Mouse (Mus musculus) retina, adult 2 months (tissue): ENCODE measurements around the gene Ube2l6.
"Not testable (repeated sequence)": the region's sequence is repeated elsewhere in the genome, so short reads cannot be mapped to it uniquely, and the experiment has no call there.

ENCODE experiments used
- DNase-seq: peaks from one replicate; pipeline ENCODE4 v3.0.0-alpha.2; 2012; ENCODE audit warnings: low read depth, low spot score

The Ube2l6 gene

DNA sequence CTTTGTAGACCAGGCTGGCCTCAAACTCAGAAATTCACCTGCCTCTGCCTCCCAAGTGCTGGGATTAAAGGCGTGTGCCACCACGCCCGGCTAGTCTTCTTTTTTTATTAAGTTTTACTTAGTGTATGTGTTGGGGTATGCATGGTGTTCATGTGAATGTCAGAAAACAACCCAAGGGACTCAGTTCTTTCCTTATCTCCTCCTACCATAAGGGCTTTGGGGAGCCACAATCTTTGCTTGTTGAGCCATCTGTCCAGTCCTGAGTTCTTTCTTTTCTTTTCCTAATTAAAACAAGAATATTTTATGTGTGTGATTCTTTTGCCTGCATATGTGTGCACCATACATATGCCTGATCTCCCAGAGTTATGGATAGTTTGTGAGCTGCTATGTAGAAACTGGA is 5.5 kb upstream of the Ube2l6 start:
- no peak for DNase-seq

DNA sequence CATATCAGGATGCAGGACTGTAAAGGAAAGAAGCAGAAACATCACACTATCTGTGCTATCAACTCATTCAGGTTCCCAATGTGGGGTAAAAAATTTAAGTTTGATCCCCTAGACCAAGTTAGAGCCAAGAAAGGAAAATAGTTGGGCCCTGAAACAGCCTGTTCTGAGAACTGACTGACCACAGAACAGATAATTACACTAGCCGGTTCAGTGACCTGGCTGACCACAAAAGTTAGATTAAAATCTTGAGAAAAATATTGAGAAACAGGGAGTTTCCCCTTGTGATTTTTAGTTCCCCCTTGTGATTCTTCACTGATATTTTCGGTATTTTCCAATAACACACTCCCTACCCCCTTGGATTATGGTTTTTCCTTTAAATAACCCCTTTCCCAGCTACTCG is 4.8 kb upstream of the Ube2l6 start:
- no peak for DNase-seq

DNA sequence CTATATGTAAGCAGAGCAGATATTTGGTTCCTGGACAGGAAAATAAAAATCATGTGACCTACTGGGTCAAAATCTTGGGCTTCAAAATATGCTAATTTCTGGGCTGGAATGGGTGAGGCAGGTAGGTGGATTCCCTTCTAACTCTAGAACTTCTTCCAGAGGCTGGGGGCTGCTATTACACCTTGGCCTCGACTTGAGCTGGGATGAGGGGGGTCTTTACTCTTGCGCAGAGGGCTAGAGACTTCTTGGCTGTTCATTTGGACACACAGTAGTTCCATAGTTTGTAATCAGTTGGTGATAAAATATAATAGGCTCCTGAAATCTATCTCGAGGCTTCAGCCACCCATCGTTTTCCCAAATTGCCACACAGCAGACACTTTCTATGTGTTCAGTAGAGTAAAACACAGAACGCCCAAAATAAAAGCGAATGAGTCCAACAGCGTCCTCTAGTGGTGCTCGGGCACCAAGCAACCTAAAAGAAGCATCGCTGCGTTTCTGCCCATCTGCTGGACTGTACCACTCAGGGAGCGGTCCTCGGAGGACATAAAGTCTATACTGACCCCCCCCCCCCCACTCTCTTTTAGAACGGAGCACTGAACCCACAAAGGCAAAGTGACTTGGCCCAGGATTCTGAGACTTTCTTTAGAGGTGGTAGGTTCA is 665 bp upstream of the Ube2l6 start:
- no peak for DNase-seq

DNA sequence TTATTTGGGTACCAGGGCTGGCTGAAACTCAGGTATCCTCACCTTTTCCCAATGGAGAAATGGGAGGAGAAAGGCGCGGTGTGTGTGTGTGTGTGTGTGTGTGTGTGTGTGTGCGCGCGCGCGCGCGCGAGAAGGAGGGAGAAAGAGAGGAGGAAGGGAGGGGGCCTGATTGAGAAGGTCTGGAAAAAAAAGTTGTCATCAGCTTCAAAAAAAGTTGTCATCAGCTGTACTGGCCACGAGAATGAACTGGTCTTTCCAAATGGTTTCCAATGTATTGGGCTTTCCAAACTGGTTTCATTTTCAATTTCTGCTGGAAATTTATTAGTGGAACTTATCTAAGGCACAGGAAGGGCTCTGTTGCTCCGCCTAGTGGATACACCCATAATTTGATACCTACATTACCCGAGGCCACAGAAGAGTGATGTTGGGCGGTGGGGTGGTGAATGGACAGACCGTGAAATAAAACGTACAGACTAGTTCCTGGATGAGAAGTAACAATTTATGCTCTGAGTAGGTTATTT is 473 bp downstream of the Ube2l6 start:
- DNase-seq: no peak

DNA sequence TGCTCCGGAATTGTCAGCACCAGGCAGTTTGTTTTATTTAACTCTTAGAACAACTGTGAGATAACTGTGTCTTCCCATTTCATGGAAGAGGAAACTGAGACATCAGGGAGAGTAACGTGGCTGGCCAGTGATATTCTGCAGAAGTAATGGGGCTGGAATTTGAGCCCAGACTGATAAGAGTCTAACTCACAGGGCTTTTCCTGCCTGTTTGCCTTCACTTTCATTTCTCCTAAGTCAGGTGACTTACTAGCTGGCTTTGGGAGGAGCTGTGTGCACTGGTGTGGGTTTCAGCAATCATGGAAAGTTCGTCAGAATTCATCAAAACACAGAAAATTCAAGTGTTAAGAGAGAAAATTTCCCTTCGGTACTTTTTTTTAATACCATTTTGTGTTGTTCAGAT is 1.7 kb downstream of the Ube2l6 start:
- DNase-seq: no peak

DNA sequence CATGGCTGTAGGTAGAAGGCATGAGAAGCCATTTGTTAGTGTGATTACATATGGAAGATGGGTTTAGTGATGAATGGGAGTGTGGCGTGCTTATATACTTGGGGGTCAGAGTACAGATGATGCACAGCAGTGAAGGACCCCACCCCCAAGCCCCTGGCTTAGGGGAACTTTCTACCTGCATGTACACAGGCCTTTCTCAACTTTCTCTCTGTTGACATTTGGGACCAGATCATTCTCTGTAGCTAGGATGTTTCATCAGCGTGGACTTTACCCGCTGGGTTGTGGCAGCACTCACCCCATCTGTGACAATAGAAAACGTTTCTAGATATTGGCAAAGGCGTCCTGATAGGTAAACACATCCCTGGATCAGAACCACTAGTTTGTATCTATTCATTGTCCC is 2.6 kb downstream of the Ube2l6 start:
- DNase-seq: not testable (repeated sequence)

DNA sequence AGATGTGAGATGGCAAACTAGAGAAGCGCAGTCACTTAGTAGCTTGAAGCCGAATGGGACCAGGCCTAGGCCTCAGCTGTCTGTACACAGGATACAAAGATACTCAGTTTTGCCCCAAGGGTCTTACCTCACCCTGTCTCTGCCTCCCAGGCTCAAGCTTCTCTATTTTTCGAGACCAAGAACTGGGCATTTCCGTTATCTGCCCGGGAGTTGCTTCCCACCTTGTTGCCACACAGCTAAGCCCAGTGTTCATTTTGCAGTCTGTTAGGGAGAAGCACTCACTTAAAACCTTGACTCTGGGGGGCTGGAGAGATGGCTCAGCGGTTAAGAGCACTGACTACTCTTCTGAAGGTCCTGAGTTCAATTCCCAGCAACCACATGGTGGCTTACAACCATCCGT is 5.3 kb downstream of the Ube2l6 start:
- no peak for DNase-seq

DNA sequence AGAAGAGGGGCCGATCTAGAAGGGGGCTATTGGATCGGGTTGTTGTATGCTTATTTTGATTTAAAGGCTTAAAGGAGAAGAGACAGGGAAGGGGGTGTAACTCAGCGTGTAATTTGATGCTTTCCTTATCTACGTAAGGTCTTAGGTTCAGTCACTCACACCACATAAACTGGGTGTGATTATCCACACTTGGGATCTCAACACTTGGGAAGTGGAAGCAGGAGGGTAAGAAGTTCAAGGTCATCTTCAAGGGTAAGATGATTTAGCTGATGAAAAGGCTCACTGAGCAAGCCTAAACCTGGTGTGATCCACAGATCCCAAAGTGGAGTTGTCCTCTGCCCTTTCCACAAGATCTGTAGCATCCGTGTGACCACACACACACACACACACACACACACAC is 7.9 kb downstream of the Ube2l6 start:
- no peak for DNase-seq

DNA sequence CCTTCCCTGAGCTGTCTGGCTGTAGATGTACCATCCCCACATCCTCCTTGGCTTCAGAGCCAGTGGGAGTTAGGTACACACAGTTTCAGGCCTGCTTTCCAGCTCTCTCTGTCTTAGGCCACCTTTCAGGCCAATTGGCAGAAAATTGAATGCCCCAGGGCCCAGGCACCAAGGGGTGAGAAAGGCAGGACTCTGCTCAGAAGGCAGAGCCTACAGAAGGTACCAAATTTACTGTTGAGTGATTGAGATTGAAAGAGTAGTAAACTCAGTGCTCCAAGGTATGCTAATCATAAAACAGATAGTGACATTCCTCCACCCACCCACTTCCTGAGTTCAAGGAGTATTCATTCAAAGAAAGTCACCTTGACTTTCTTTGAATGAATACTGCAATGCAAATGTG is 10.7 kb downstream of the Ube2l6 start:
- no peak for DNase-seq

DNA sequence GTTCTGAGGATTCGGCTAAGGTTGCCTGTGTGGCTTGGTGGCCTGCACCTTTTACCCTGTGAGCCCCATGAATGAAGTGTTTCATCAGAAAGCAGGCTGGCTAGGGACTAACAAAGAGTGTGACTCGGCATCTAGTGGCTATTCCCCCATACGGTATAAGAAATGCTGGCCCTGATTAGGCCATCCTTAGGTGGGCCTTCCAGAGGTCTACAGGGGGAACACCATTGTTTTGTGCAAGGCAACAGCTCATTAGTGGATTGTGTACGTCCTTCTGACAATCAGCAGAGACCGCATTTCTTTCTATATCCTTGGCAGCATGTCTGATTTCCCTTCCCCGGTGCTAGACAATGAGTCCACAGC is 11.9 kb downstream of the Ube2l6 start:
- no peak for DNase-seq

DNA sequence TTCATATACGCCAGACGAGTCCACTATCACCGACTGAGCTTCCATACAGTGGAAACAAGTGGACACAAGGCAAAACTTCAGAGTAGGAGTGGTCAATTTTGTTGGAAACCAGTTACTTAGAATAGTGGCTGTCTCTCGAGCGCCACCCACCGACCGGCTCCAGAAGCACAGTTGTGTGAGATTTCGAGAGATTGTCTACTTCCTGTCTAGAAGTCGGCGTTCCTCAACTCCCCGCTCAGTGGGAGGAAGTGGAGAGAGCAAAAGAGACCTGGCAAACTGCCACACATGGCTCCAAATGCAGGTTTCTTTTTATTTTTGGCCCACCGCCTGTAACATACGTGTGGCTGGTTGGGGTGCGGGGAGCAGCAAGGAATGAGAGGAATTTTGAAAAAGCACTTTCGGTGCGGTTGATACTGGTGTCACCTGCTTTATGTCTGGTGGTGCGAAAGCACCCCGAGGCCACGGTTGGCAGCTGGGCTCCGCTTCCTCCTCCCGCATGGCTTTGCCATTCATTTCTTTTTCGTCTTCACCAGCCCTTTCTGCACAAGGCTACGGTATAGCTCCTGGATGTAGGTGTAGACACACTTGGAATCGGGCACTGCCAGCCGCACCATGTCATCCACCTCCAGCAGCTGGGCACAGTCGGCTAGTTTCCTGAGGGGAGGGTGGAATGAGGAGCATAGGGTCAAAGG is 12.4 kb downstream of the Ube2l6 start:
- no peak for DNase-seq

DNA sequence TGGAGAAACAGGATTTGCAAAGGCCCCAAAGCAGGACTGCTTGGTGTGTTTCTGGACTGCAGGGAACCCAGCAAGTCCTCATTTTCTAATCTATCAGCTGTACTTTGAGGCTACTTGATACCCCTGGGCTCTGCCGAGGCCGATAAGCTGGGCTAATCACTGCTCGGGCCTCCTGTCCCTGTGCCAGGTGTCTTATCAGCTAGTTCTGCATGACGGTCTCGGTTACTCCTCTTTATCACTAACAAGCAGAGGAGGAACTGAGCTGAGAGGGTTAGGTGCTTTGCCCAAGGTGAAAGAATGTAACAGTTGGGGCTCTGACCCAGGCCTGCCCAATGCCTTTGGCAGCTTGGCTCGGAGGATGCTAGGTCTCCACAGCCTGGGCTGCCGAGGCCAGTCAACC is 13.3 kb downstream of the Ube2l6 start:
- DNase-seq: no peak

DNA sequence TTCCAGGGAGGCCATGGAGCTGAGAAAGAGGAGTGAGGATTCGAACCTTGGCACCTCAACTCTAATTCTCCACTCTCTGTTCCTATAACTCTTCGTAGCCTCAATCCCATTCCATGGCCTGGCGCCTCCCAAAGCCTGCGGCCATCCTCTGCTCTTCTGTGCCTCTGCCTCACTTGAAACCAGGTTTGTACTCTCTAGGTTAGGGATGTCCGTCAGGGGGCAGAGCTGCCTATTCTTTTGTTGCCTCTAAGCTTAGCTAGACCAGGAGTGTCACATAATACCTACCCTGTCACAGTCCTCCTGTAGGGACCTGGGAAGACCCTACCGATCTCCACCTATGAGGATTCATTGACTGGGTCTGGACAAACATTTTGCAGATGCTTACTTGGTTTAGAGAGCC is 14.0 kb downstream of the Ube2l6 start:
- DNase-seq: no peak

DNA sequence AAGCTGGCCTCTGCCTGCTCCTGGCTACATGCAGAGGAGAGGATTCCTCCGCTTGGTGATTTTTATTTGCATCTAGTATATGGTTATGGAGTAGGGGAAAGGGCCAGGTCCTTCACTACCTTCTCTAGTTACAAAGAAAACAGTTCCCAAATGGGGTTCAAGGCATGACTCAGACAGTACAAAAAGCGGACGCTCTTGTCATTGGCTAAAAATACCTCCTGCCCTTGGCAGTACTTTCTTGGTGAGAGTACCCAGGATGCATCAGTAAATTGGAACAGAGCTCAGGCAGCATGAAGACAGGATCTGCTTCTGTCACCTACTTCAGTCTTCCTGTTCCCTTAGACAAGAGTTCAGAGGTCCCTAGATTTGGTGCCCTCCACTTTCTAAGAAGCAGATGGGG is 21.2 kb downstream of the Ube2l6 start:
- DNase-seq: no peak

DNA sequence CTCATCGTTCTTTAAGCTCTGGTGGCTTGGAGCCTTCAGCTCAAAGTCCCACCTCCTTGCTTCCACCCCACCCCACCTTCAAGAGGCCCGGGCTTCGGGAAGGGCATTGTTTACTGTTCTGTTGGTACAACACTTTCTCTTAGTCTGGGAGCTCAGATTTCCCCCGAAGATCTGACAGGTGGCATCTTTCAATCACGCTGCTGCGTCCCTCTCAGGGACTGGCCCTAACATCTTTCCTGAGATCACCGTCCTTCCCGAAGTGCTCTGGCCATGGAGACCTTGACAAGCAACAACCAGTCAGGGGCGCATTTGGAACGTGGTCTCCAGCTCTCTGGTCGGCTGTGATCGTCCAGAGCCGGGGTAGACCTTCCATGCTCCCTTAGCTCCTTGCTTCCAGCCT is 23.9 kb downstream of the Ube2l6 start, which contains the start of gene Smtnl1:
TSS of gene Smtnl1 (minus strand) at position 101 of the 400 bp plus-strand sequence.
- DNase-seq: no peak

DNA sequence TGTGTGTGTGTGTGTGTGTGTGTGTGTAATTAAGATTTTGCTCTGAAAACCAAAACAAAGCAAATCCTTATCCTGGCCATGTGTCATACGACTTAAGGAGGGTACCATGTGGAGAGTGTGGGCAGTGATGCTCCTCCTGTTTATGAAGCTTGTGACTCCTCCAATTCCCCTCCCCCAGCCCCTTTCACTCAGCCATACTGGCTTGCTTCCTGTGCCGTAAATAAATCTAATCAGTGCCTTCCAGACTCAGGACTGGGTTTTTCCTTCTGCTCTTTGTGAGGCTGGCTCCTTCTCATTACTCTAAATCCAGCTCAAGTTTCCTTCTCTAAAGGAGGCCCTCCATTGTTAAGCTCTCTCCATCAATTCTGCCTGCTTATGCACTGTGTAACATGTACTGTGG is 24.6 kb downstream of the Ube2l6 start:
- no peak for DNase-seq

DNA sequence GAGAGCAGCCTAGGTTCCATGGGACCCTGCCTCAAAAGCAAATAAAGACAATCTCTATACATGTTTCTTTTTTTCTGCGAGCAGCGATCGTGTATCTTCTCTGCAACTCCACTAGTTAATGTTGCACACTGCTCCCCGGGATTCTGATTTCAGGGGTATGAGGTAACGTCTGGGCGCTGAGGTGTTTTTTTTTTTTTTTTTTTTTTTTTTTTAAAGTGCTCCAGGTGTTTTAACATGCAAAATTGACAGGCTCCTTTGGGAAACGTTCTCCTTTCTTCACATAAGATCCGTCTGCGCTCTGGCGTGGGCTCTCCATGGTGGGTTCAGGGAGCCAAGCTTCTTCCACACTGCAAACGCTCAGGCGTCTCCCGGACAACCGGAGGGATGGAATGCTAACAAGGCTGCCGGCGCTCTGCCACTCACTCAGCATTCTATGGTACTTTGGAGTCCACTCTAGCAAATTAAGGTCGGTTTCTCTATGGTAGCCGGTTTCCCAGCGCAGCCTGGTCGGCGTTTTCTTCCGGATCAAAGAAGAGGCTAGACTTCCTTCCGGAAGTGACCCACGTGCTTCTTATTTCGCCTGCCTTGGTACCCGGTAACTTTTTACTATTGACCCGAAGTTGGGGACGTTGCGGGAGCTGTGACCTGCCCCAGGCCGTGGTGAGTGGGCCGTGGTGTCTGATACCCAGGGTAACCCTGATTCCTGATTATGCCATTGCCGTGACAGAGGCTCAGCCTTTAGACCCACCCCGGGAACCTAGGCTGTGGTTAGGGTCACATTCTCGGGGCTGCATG is 28.1 kb downstream of the Ube2l6 start, which contains the start of gene Timm10:
TSS of gene Timm10 (plus strand) at position 510 of the 795 bp plus-strand sequence.
- peak; percentile 89 for DNase-seq

DNA sequence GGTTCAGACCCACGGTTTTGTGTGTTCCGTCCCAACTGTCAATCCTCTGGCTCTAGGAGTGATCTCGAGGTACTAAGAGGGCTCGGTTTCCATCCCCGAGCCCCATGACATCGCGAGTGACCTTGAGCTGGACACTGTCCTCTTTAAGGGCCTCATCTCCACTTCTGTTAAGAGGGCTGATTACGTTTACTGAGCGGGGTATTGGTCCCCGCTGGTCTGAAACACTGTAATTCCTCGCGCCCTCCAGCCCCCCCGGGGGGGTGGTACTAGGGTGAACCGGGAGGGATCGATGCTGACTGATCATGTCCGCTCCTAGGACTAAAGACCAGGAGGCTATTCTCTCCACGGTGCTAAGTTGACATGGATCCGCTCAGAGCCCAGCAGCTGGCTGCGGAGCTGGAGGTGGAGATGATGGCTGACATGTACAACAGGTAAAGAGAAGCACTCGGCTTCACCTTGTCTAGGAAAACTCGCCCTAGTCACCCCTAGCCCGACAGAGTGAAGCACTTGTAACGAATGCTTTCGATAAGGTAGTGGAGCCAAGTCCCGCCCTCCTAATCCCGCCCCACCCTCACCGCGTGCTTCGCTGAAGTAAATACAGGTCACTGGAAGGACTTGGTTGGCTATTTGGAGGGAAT is 28.8 kb downstream of the Ube2l6 start:
- no peak for DNase-seq

DNA sequence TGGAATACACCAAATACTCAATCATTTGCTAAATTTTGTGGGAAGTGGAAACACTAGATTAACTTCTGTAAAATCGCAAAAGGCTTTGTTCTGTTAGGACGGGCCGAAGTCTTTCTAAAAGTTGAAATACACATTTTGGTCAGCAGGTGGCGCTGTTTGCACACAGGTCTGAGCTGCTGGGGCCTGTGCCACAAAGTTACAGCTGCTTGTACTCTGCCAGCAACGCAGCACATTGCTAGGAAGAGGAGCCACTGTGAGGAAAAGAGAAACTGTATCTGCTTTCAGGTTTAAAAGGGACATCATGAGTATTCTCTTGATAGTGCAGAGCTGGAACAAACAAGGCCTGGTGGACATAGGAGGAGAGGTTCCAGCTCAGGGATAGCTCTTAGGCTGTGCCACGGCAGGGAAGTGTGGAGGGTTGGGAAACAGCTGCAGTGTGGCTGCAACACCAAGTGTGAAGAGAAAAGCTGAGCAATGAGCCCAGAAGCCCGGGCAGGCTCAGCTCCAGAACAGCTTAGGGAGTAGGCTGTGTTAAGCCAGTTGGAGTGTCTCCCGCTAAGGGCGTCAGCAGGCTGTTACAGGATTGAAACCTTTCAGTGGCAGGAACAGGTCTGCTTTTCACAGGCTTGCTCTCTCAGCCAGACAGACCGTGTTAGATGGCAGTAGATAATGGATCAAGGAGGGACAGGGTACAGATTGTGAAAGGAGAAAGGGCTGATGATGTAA is 33.2 kb downstream of the Ube2l6 start:
- DNase-seq: peak; percentile 64

DNA sequence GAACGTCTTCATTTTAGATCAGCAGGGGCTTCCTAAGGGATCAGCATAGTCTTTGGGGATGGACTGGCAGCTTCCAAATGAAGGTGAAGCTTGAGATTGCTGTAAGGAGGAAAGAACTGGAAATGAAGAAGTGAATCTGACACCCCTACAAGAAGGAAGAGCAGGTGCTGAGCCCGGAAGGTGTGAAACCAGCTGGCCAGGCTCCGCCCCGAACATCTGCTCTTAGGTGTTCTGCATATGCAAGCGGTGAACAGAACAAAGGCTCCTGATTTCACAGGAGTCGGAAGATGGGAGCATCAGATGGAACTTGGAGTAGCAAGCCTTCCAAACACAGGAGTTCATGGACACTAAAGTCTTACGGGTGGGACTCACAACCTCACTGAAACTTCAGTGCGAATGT is 38.5 kb downstream of the Ube2l6 start:
- DNase-seq: no peak
